Mouse (Mus musculus) WW6 (cell line): ENCODE measurements around the gene Itih5.

Source experiments
- DNase-seq: peaks from one replicate; pipeline ENCODE4 v3.0.0-alpha.2; 2013; ENCODE audit warnings: low read depth, low spot score

Itih5 gene

DNA sequence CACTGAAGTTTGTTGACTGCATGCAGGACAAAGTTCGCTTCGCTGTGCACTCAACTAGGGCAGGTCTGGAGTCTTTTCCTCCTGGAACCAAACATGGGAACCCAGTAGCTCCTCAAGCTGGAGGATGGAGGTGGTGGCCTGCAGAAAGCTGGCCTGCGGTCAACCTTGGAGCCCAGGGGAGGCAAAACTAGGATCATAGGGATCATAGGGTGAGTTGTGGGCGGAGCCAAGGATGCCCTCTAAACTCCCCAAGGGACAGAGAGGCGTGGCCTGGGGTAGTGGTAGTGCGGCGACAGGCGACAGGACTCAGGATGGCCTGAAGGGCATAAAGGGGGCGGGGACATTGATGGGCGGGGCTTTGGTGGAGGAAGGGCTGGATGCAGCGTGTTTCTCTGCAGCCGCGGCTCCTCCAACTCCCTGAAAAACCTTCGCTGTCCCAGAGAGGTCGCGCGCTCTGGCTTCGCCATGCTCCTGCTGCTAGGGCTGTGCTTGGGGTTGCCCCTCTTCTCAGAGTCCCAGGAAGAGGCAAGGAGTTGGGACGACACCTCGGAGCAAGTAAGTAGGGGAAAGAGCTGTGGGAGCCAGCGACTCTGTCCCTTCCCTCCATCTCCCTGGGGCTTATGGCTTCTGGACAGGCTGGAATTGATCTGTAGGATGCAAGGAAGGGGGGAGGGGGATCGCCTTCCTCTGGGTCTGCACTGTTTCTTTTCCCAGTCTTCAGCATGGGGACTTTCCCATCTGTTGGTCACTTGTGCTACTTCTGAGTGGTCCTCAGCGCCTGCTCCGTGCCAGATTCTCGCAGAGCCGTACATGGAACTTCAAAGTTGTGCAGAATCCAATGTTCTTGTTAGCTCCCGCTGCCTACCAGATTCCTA is at the start of gene Itih5:
Gene Itih5, plus strand, starts transcription at position 371 of the 875 bp plus-strand sequence.
- DNase-seq = peak; percentile 58

DNA sequence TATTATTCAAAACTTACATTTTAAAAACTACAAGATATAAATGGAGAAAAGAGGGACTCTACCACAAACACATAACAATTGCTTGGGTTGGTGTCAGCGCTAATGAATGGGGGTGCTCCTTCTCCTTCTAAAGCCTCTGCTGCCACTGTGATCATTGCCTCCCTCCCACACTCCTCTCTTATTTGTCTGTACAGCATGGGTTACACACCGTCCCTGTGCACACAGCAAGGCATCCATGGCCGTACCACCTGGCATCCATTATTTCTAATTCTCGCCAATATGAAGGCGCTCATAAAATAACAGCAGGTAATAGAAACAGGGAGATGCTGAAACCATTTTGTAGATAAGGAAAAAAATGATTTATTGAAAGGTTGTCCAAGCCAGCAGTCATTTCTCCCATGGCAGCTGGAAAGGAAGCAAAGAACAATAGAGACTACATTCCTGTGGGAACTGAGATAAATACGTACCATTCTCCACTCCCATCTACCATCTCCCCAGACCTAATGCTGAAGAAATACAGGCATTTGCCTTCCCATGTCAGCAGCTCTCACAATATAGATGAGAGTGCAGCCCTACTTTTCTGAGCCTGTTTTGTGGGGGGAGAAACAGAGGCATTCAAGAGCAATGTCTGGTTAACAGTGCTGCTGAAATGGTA is 44.7 kb upstream of the Itih5 start:
- no peak for DNase-seq

GRCm38 (mm10) chr2:10118751-10119150 is 34.6 kb upstream of the Itih5 start:
- no peak for DNase-seq

DNA sequence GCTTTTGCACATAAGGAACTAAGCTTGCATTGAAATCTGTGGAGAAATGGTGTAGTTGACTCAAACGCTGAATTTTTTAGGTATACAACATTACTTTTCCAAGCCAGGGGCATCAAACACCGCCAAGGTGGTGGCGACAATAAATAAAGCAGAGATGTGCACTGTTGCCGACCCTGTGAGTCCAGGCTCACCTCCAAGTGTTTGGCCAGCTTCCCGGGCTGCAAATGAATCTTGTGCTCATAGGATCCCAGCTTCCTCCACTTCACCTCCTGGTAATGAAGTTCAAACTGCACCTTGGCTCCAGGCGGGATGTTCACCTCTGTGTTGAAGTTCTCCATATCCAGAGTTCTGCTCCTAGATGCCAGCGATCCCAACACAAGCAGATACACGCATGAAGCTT is 34.1 kb upstream of the Itih5 start:
- DNase-seq = no peak

DNA sequence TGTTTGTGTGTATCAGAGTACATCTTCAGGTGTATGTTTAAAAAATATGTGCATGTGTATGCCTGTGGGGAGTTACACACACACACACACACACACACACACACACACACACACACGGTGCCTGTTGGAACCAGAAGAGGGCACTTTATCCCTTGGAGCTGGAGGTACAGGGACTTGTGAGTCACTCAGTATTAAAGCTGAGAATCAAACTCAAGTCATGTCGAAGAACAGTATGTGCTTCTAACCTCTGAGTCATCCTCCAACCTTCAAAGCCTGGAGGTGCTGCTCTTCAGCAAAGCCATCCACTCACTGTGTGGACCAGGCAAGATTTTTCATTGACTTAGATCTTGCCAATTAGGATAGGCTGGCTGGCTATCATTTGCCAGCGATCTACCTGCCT is 31.5 kb upstream of the Itih5 start:
- no peak for DNase-seq

GRCm38 (mm10) chr2:10126122-10126521 is 27.2 kb upstream of the Itih5 start:
- no peak for DNase-seq

DNA sequence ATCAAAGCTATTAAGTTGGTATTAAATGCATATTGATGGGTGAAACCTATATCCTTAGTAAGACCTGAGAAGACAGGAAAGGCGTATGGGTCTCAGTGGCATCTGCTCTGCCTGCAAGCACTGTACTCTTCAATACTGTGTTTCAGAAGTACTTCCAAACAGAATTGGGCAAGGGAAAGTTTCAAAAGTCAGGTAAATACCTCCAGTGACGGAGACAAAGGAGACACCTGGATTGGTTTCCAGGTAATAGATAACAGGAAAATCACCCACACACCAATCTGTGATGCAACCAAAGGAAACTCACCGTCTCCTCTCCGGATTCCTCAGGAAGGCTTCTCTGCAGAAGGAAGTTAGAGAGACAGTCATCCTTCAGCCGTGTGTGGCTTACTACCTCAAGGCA is 25.9 kb upstream of the Itih5 start:
- DNase-seq = no peak

DNA sequence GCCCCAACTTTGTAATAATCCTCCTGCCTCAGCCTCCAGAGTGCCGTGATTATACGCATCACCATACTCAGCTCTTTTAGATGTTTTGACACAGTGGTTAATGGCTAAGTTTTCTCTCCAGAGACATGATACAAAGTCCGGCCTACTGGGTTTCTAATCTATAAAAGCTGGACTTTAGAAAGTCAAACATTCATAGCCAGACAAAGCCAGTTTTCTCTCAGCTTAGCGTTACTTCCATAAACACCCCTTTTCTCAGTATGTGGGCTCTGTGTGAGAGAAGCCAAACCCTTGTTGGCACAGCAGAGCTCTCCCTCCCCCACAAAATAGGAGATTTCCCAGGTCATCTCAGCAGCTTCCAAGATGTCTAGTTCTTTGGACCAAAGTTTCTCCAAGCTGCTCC is 24.8 kb upstream of the Itih5 start:
- no peak for DNase-seq

DNA sequence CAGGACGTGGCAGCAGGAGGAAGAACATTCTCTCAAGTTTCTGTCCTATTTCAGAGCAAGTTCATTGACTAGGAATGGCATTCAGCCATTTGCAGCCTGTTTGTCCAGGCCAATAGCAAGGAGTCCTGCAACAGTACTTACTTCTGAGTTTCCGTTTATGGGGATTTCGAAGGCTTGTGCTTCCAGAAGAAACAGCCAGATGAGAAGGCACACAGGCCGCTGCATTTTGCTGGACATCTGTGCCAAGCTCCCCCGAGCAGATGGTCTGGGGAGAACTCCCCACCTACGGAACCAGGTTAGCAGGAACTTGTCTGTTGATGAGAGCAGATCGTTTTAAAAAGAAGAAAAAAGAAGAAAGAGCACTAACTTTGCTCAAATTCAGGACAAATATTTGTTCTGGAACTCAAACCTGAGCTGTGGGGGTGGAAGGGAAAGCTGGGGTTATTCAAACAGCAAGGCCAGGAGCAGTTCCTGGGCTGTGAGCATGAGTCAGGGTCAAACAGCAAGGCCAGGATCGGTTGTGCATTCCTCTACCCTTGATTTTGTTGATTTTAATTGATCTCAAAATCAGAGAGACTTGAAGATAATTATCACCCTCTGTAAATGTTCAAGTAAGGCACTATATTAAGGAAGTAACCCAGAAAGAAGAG is 22.9 kb upstream of the Itih5 start:
- DNase-seq = no peak

DNA sequence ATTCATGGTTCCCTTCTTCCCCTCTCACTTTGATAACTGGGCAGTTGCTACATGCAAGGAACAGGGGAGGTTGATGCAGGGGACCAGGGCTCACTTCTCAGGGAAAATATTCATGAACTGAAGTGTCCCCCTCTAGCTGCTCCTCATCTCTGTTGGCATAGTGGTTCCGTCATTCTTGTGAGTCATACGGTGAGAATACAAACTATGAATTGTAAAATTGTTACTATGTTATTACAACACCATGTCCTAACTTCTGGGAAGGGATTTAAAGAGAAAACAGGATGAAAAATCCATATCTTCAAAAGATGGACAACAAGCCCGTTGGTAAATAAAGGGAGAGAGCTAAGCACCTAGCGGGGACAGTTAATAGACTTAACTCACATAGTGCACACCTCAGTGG is 22.1 kb upstream of the Itih5 start, which contains the start of gene Itih2:
Gene Itih2, minus strand, starts transcription at position 101 of the 400 bp plus-strand sequence.
- no peak for DNase-seq

- no peak for DNase-seq
These were observed 21.2 kb upstream of the Itih5 start for GRCm38 (mm10) chr2:10132128-10132527.

DNA sequence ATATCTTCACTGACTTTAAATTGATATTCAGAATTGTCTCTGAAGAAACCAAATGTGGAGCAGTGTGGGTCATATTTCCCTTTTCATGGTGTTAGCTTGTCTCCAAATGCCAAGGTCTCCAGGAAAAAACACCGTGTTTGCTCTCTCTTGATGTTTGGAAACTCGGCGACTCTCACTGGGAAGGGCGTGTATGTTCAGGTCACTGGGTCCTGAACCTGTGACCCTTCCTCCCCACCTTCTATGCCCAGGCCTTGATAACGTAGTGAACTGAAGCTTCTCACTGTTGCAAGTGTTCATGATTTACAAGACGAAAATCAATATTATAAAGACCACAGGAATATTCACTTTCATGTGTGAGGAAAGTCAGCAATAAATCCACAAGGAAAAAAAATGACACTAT is 19.4 kb upstream of the Itih5 start:
- DNase-seq = no peak

DNA sequence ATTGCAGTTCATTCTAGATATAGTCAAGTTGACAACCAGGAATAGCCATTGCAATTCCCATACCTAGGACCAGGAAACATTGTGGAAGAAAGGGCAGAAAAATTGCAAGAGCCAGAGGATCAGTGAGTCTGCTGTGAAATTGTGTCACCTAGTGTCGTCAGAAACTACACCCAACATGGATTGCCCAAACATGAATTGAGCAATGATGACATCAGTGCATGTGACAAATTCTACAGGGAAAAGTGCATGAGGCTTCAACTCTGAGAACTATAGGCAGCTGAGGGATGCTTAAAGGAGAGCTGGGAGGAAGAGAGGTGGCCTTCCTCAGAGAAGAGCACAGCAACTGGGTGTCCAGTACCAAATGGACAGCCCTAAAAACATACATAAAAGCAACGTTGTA is 16.1 kb upstream of the Itih5 start:
- DNase-seq = no peak

DNA sequence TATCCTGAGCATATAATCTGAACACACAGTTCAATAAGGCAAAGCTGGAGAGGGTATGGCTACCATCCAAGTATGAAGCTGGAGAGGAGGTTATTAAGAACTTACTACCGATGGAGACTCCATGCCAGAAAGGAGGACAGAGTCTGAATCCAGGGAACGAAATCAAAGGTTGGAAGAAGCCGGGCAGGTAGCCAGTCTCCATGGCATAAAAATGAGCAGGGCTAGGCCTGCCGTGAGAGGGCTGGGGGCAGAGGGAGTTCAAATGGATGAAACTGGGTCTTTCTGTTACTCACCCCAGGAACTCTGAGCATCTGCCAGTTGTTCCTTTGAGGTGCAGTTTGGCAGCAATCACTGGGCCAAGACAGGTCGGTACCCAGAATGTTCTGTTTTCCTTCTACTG is 12.9 kb upstream of the Itih5 start:
- no peak for DNase-seq

- DNase-seq = peak; percentile 67
These were observed 10.6 kb upstream of the Itih5 start for GRCm38 (mm10) chr2:10142472-10143454.

GRCm38 (mm10) chr2:10145514-10145913 is 7.9 kb upstream of the Itih5 start:
- no peak for DNase-seq

GRCm38 (mm10) chr2:10147176-10147575 is 6.2 kb upstream of the Itih5 start:
- DNase-seq = no peak

- no peak for DNase-seq
These were observed 781 bp upstream of the Itih5 start for GRCm38 (mm10) chr2:10152590-10152989.

DNA sequence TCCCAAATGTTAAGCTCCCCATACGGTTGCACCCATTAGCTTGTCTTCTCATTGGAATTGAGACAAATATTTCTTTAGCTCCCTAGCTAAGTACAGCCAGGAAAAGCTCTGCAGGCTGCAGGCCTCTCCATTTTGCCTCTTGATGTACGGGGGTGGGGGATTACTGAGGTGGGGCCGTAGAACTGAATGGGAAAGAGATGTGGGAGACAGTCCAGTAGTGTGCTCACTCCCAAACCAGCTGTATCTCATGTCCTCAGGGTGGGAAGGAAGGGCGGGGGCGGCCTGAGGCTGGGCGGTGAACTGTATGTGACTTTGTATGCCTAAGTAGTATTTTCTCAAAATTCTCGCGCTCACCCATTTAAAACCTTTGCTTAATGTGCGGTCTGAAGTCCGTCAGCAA is 3.8 kb downstream of the Itih5 start:
- DNase-seq = no peak

DNA sequence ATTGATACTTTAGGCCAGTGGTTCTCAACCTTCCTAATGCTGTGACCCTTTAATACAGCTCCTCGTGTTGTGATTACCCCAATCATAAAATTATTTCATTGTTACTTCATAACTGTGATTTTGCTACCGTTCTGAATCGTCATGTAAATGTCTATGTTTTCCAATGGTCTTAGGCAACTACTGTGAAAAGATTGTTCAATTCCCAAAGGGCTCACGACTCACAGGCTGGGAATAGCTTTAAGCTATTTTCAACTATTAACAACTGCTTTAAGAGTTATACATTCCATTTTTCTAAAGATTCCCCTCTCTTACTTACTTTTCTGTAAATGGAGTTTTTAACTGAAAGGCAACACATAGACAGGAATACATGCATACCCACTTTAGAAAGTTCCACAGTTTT is 8.6 kb downstream of the Itih5 start:
- DNase-seq = no peak

- no peak for DNase-seq
These were observed 13.3 kb downstream of the Itih5 start for GRCm38 (mm10) chr2:10166635-10167034.
